Mouse (Mus musculus): ENCODE measurements around the gene Psat1.

The Psat1 gene

GRCm38 (mm10) chr19:15910488-15910887 is 36.6 kb downstream of the Psat1 start:
- DNase-seq (ENCODE audit: low read depth, low spot score) = no peak
- Histone ChIP-seq H3K27me3 (ENCODE audit: control insufficient read depth, insufficient read depth, low read length, poor library complexity, severe bottlenecking) (no peaks in the 10 kb centered on the region), H3K36me3 (ENCODE audit: control insufficient read depth, insufficient read depth, low read length, poor library complexity, severe bottlenecking) (peaks cover 7% of the 10 kb centered on the region; the same call in 1 of the 2 replicates)

GRCm38 (mm10) chr19:15908016-15908415 is 39.1 kb downstream of the Psat1 start:
- no peak for DNase-seq (ENCODE audit: low read depth, low spot score)
- Histone ChIP-seq H3K36me3 (ENCODE audit: control insufficient read depth, insufficient read depth, low read length, poor library complexity, severe bottlenecking) (peaks cover 7% of the 10 kb centered on the region; the same call in 1 of the 2 replicates), H3K27me3 (ENCODE audit: control insufficient read depth, insufficient read depth, low read length, poor library complexity, severe bottlenecking) (no peaks in the 10 kb centered on the region)

- H3K36me3 ChIP-seq (ENCODE audit: control insufficient read depth, insufficient read depth, low read length, poor library complexity, severe bottlenecking) = peaks cover 2% of the 10 kb centered on the region; the same call in 1 of the 2 replicates
- H3K27me3 ChIP-seq (ENCODE audit: control insufficient read depth, insufficient read depth, low read length, poor library complexity, severe bottlenecking) = no peaks in the 10 kb centered on the region
- no peak for DNase-seq (ENCODE audit: low read depth, low spot score)
These were observed 42.4 kb downstream of the Psat1 start for GRCm38 (mm10) chr19:15904734-15905133.

- H3K27me3 ChIP-seq (ENCODE audit: control insufficient read depth, insufficient read depth, low read length, poor library complexity, severe bottlenecking) = no peaks in the 10 kb centered on the region
- DNase-seq (ENCODE audit: low read depth, low spot score) = peak; percentile 67
- H3K36me3 ChIP-seq (ENCODE audit: control insufficient read depth, insufficient read depth, low read length, poor library complexity, severe bottlenecking) = 0 out of 2 replicates have a peak, but pooled peaks cover 2% of the 10 kb centered on the region
These were observed 43.3 kb downstream of the Psat1 start for GRCm38 (mm10) chr19:15903508-15904480.

- Histone ChIP-seq H3K36me3 (ENCODE audit: control insufficient read depth, insufficient read depth, low read length, poor library complexity, severe bottlenecking) (no peaks in the 10 kb centered on the region), H3K27me3 (ENCODE audit: control insufficient read depth, insufficient read depth, low read length, poor library complexity, severe bottlenecking) (no peaks in the 10 kb centered on the region)
- DNase-seq (ENCODE audit: low read depth, low spot score) = no peak
These were observed 51.5 kb downstream of the Psat1 start for GRCm38 (mm10) chr19:15895681-15896080.

GRCm38 (mm10) chr19:15892146-15892545 is 55.0 kb downstream of the Psat1 start:
- no peaks in the 10 kb centered on the region for H3K27me3 ChIP-seq (ENCODE audit: control insufficient read depth, insufficient read depth, low read length, poor library complexity, severe bottlenecking)

GRCm38 (mm10) chr19:15888466-15888865 is 58.7 kb downstream of the Psat1 start:
- Histone ChIP-seq H3K36me3 (ENCODE audit: control insufficient read depth, insufficient read depth, low read length, poor library complexity, severe bottlenecking) (no peaks in the 10 kb centered on the region), H3K27me3 (ENCODE audit: control insufficient read depth, insufficient read depth, low read length, poor library complexity, severe bottlenecking) (no peaks in the 10 kb centered on the region)
- DNase-seq (ENCODE audit: low read depth, low spot score) = no peak

More at GRCm38 (mm10) chr19:15892146-15892545, 55.0 kb downstream of the Psat1 start:
- H3K36me3 ChIP-seq (ENCODE audit: control insufficient read depth, insufficient read depth, low read length, poor library complexity, severe bottlenecking) = no peaks in the 10 kb centered on the region
- DNase-seq (ENCODE audit: low read depth, low spot score) = no peak

GRCm38 (mm10) chr19:15882705-15883426 is 64.3 kb downstream of the Psat1 start:
- Histone ChIP-seq H3K27me3 (ENCODE audit: control insufficient read depth, insufficient read depth, low read length, poor library complexity, severe bottlenecking) (no peaks in the 10 kb centered on the region), H3K36me3 (ENCODE audit: control insufficient read depth, insufficient read depth, low read length, poor library complexity, severe bottlenecking) (no peaks in the 10 kb centered on the region)
- DNase-seq (ENCODE audit: low read depth, low spot score) = peak; percentile 93

- H3K27me3 ChIP-seq (ENCODE audit: control insufficient read depth, insufficient read depth, low read length, poor library complexity, severe bottlenecking) = no peaks in the 10 kb centered on the region
These were observed 66.4 kb downstream of the Psat1 start for GRCm38 (mm10) chr19:15880731-15881130.

GRCm38 (mm10) chr19:15879271-15879670 is 67.9 kb downstream of the Psat1 start:
- Histone ChIP-seq H3K36me3 (ENCODE audit: control insufficient read depth, insufficient read depth, low read length, poor library complexity, severe bottlenecking) (no peaks in the 10 kb centered on the region), H3K27me3 (ENCODE audit: control insufficient read depth, insufficient read depth, low read length, poor library complexity, severe bottlenecking) (no peaks in the 10 kb centered on the region)
- DNase-seq (ENCODE audit: low read depth, low spot score) = no peak

More at GRCm38 (mm10) chr19:15880731-15881130, 66.4 kb downstream of the Psat1 start:
- DNase-seq (ENCODE audit: low read depth, low spot score) = no peak
- no peaks in the 10 kb centered on the region for H3K36me3 ChIP-seq (ENCODE audit: control insufficient read depth, insufficient read depth, low read length, poor library complexity, severe bottlenecking)

- no peaks in the 10 kb centered on the region for H3K27me3 ChIP-seq (ENCODE audit: control insufficient read depth, insufficient read depth, low read length, poor library complexity, severe bottlenecking)
- peak; percentile 68 for DNase-seq (ENCODE audit: low read depth, low spot score)
- no peaks in the 10 kb centered on the region for H3K36me3 ChIP-seq (ENCODE audit: control insufficient read depth, insufficient read depth, low read length, poor library complexity, severe bottlenecking)
These were observed 78.1 kb downstream of the Psat1 start for GRCm38 (mm10) chr19:15868865-15869698.

GRCm38 (mm10) chr19:15866851-15867250 is 80.3 kb downstream of the Psat1 start:
- Histone ChIP-seq H3K36me3 (ENCODE audit: control insufficient read depth, insufficient read depth, low read length, poor library complexity, severe bottlenecking) (no peaks in the 10 kb centered on the region), H3K27me3 (ENCODE audit: control insufficient read depth, insufficient read depth, low read length, poor library complexity, severe bottlenecking) (no peaks in the 10 kb centered on the region)
- peak; percentile 59 for DNase-seq (ENCODE audit: low read depth, low spot score)

GRCm38 (mm10) chr19:15866126-15866525 is 81.0 kb downstream of the Psat1 start:
- no peak for DNase-seq (ENCODE audit: low read depth, low spot score)
- Histone ChIP-seq H3K27me3 (ENCODE audit: control insufficient read depth, insufficient read depth, low read length, poor library complexity, severe bottlenecking) (no peaks in the 10 kb centered on the region), H3K36me3 (ENCODE audit: control insufficient read depth, insufficient read depth, low read length, poor library complexity, severe bottlenecking) (no peaks in the 10 kb centered on the region)

- no peaks in the 10 kb centered on the region for H3K27me3 ChIP-seq (ENCODE audit: control insufficient read depth, insufficient read depth, low read length, poor library complexity, severe bottlenecking)
- DNase-seq (ENCODE audit: low read depth, low spot score) = no peak
- no peaks in the 10 kb centered on the region for H3K36me3 ChIP-seq (ENCODE audit: control insufficient read depth, insufficient read depth, low read length, poor library complexity, severe bottlenecking)
These were observed 81.7 kb downstream of the Psat1 start for GRCm38 (mm10) chr19:15865431-15865830.
